Mouse (Mus musculus) forebrain, postnatal 0 days (tissue): ENCODE results near the gene Slc52a3. TPM values are rescaled to one million over a fixed set of nuclear protein-coding genes. Genes with fewer than 3 reads are reported as not detected.

Experiments
- ATAC-seq: fragments of 200-750 bp; cut with Nextera tagmentation; 2 replicates; pipeline ENCODE4 v1.8.0; 2017; ENCODE audit warnings: mild to moderate bottlenecking, moderate library complexity
- DNase-seq: peaks from one replicate; pipeline ENCODE4 v3.0.0-alpha.2; 2015
- H3K27ac ChIP-seq: fragments of 300-500 bp; sonication (generic); 2 replicates; pipeline ENCODE4 v1.5.1; 2014; ENCODE audit warnings: low read depth, mild to moderate bottlenecking, antibody characterized with exemption, low read length, moderate library complexity, mixed read lengths
- H3K27me3 ChIP-seq: fragments of 300-500 bp; sonication (generic); 2 replicates; pipeline ENCODE4 v1.6.1; 2014; ENCODE audit warnings: mild to moderate bottlenecking, low read length, mixed read lengths; ENCODE audit not compliant: insufficient read depth
- H3K36me3 ChIP-seq: fragments of 300-500 bp; sonication (generic); 2 replicates; pipeline ENCODE4 v1.6.1; 2014; ENCODE audit warnings: mild to moderate bottlenecking, moderate library complexity; ENCODE audit not compliant: insufficient read depth
- H3K4me1 ChIP-seq: fragments of 300-500 bp; sonication (generic); 2 replicates; pipeline ENCODE4 v1.6.1; 2014; ENCODE audit warnings: antibody characterized with exemption; ENCODE audit not compliant: insufficient read depth
- H3K4me2 ChIP-seq: fragments of 300-500 bp; sonication (generic); 2 replicates; pipeline ENCODE4 v1.6.1; 2014; ENCODE audit warnings: low read depth, mild to moderate bottlenecking, moderate library complexity
- H3K4me3 ChIP-seq: fragments of 300-500 bp; sonication (generic); 2 replicates; pipeline ENCODE4 v1.5.1; 2014; ENCODE audit warnings: low read depth, low read length, mixed read lengths
- H3K9ac ChIP-seq: fragments of 300-500 bp; sonication (generic); 2 replicates; pipeline ENCODE4 v1.6.1; 2014; ENCODE audit warnings: mild to moderate bottlenecking
- H3K9me3 ChIP-seq: fragments of 300-500 bp; sonication (generic); 2 replicates; pipeline ENCODE4 v1.6.1; 2016; ENCODE audit warnings: low read length
- CTCF ChIP-seq: sonication (generic); IDR thresholded peaks from 2 replicates; pipeline ENCODE4 v1.5.1; 2016; ENCODE audit warnings: antibody characterized with exemption, control low read depth, low read depth
- WGBS: fragments of 180-500 bp; shearing (Covaris S2); extraction: QIAGEN DNeasy Blood & Tissue Kit; methylation state at CpG from one replicate; pipeline ENCODE4 v1.1.7; 2014; 5-methylcytosine and 5-hydroxymethylcytosine counted together
- polyA plus RNA-seq: library from polyadenylated mRNA; unstranded; fragments of >200 nt; fragmentation: Nextera tagmentation; extraction: Ambion mirVana; gene quantifications from 2 replicates; pipeline ENCODE4 v1.2.1, GENCODE M21; 2015
- total RNA-seq: library from RNA; depleted of rRNA; stranded (reverse); fragments of >200 nt; gene quantifications from 2 replicates; pipeline ENCODE4 v1.2.3, GENCODE M21; 2014

Slc52a3 gene
- total and polyA plus RNA-seq, 2 experiments from 2014 or later = 2.0 to 2.2 TPM

- Histone ChIP-seq H3K4me2 (no peak overlapping the region), H3K36me3 (no peaks in the 10 kb centered on the region), H3K27me3 (peaks cover 18% of the 10 kb centered on the region), H3K27ac (no peak overlapping the region), H3K4me1 (no peaks in the 10 kb centered on the region; the same call in 1 of the 2 replicates), H3K9me3 (no peaks in the 10 kb centered on the region), H3K9ac (no peak overlapping the region), H3K4me3 (no peak overlapping the region)
- 15% methylated on average over 20 of the region's 20 CpGs for WGBS
- ATAC-seq (no peak), DNase-seq (no peak)
- no peak for TF ChIP-seq CTCF
Measured at GRCm38 (mm10) chr2:151999669-152000290, 3.5 kb downstream of the Slc52a3 start.

- 61% methylated on average over 3 of the region's 3 CpGs for WGBS
- no peak overlapping the region for H3K4me2 ChIP-seq
- DNase-seq (no peak), ATAC-seq (no peak)
- no peak overlapping the region for H3K9ac ChIP-seq
- H3K27me3 ChIP-seq = peaks cover 17% of the 10 kb centered on the region
- H3K4me1 ChIP-seq = no peaks in the 10 kb centered on the region; the same call in 1 of the 2 replicates
- no peaks in the 10 kb centered on the region for H3K9me3 ChIP-seq
- H3K36me3 ChIP-seq = no peaks in the 10 kb centered on the region
- no peak for TF ChIP-seq CTCF
- H3K27ac ChIP-seq = no peak overlapping the region
- no peak overlapping the region for H3K4me3 ChIP-seq
Measured at GRCm38 (mm10) chr2:152000291-152000679, 4.0 kb downstream of the Slc52a3 start.

DNA sequence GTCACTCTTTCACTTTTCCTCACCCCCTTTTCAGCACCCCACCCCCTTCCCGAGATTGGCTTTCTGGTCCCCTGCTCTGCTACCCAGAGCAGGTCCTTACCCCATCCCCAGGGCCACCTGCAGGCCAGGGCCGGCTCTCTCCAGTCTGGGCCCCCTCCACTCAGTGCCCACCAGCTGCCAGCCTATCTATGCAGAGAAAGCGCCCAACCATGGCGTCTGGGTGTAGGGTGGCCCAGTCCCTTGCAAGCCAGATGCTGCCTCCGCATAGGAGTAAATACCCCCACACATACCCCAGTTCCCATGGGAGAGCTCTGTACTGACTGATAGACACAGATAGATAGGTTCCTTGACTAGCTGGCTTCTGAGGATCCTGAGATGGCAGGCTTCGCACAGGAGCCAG, 4.4 kb downstream of the Slc52a3 start:
- Histone ChIP-seq H3K4me2 (no peak overlapping the region), H3K27me3 (peaks cover 13% of the 10 kb centered on the region), H3K36me3 (no peaks in the 10 kb centered on the region), H3K9ac (no peak overlapping the region), H3K9me3 (no peaks in the 10 kb centered on the region), H3K27ac (no peak overlapping the region), H3K4me1 (no peaks in the 10 kb centered on the region; the same call in 1 of the 2 replicates), H3K4me3 (no peak overlapping the region)
- WGBS = 64% methylated on average over 6 of the region's 6 CpGs
- DNase-seq (no peak), ATAC-seq (no peak)
- TF ChIP-seq CTCF = no peak

DNA sequence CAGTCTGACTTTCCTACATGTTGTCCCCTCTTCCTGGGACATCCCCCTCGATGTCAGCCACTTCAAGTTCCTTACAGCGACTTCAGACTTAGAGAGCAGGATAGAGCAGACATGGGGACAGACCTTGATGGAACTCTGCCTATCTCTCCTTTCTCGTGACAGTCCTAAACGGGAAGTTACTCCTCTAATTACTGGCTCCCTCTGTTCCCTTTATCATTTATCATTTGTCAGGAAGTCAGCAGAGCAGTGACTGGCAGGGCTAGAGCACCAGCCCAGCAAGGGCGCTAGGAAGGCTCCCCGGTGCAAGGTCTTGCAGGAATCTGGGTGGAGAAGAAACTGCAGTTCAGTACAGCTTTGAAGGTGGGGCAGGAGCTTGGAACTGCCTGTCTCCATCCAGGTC, 6.2 kb downstream of the Slc52a3 start:
- 78% methylated on average over 6 of the region's 6 CpGs for WGBS
- H3K9me3 ChIP-seq = no peaks in the 10 kb centered on the region
- H3K4me2 ChIP-seq = no peak overlapping the region
- H3K27ac ChIP-seq = no peak overlapping the region
- H3K4me1 ChIP-seq = no peaks in the 10 kb centered on the region; the same call in 1 of the 2 replicates
- H3K36me3 ChIP-seq = no peaks in the 10 kb centered on the region
- ATAC-seq (no peak), DNase-seq (no peak)
- H3K9ac ChIP-seq = no peak overlapping the region
- no peak for TF ChIP-seq CTCF
- H3K27me3 ChIP-seq = no peaks in the 10 kb centered on the region
- no peak overlapping the region for H3K4me3 ChIP-seq

- Histone ChIP-seq H3K27me3 (no peaks in the 10 kb centered on the region), H3K9me3 (no peaks in the 10 kb centered on the region), H3K4me2 (no peak overlapping the region), H3K4me1 (no peaks in the 10 kb centered on the region), H3K9ac (no peak overlapping the region), H3K36me3 (no peaks in the 10 kb centered on the region), H3K27ac (no peak overlapping the region), H3K4me3 (no peak overlapping the region)
- DNase-seq (peak; percentile 22), ATAC-seq (peak; percentile 52; the same call in 1 of the 2 replicates)
- peak; percentile 71 for TF ChIP-seq CTCF
- WGBS = 66% methylated on average over 10 of the region's 10 CpGs
Measured at GRCm38 (mm10) chr2:152007783-152008182, 11.5 kb downstream of the Slc52a3 start.

- no peak overlapping the region for H3K4me2 ChIP-seq
- no peak overlapping the region for H3K9ac ChIP-seq
- no peaks in the 10 kb centered on the region for H3K9me3 ChIP-seq
- DNase-seq (no peak), ATAC-seq (no peak)
- no peaks in the 10 kb centered on the region for H3K36me3 ChIP-seq
- H3K27ac ChIP-seq = no peak overlapping the region
- no peaks in the 10 kb centered on the region for H3K27me3 ChIP-seq
- TF ChIP-seq CTCF = no peak
- 91% methylated on average over 15 of the region's 15 CpGs for WGBS
- no peaks in the 10 kb centered on the region for H3K4me1 ChIP-seq
- no peak overlapping the region for H3K4me3 ChIP-seq
Measured at GRCm38 (mm10) chr2:152009061-152009779, 12.9 kb downstream of the Slc52a3 start.

- no peaks in the 10 kb centered on the region for H3K4me1 ChIP-seq
- H3K27me3 ChIP-seq = no peaks in the 10 kb centered on the region
- H3K4me2 ChIP-seq = no peak overlapping the region
- ATAC-seq = no peak
- H3K9ac ChIP-seq = no peak overlapping the region
- no peaks in the 10 kb centered on the region for H3K9me3 ChIP-seq
- H3K4me3 ChIP-seq = no peak overlapping the region
- TF ChIP-seq CTCF = no peak
- no peak for DNase-seq
- H3K27ac ChIP-seq = no peak overlapping the region
- WGBS = 81% methylated on average over 9 of the region's 9 CpGs
- H3K36me3 ChIP-seq = no peaks in the 10 kb centered on the region
Measured at GRCm38 (mm10) chr2:152010251-152010650, 13.9 kb downstream of the Slc52a3 start.
